Mouse (Mus musculus) T-cell, adult 2 months (primary cell): ENCODE measurements around the gene 5730596B20Rik.
A peak's percentile ranks its signal among the peaks of the same experiment; 100 is the strongest.

Experiments used
- DNase-seq: peaks from one replicate; pipeline ENCODE4 v3.0.0; 2022; ENCODE audit warnings: low spot score

5730596B20Rik gene

GRCm38 (mm10) chr6:52176391-52176790 lies 907 bp upstream of the 5730596B20Rik start:
- DNase-seq = no peak

- no peak for DNase-seq
These were observed 508 bp downstream of the 5730596B20Rik start for GRCm38 (mm10) chr6:52177806-52178205.

GRCm38 (mm10) chr6:52178918-52179665 lies 1.8 kb downstream of the 5730596B20Rik start:
- DNase-seq = no peak

GRCm38 (mm10) chr6:52179690-52180089 lies 2.4 kb downstream of the 5730596B20Rik start:
- DNase-seq = no peak

- DNase-seq = no peak
These were observed 3.0 kb downstream of the 5730596B20Rik start for GRCm38 (mm10) chr6:52180213-52180710.

GRCm38 (mm10) chr6:52180726-52181125 lies 3.4 kb downstream of the 5730596B20Rik start:
- no peak for DNase-seq

GRCm38 (mm10) chr6:52182030-52182429 lies 4.7 kb downstream of the 5730596B20Rik start:
- no peak for DNase-seq

DNA sequence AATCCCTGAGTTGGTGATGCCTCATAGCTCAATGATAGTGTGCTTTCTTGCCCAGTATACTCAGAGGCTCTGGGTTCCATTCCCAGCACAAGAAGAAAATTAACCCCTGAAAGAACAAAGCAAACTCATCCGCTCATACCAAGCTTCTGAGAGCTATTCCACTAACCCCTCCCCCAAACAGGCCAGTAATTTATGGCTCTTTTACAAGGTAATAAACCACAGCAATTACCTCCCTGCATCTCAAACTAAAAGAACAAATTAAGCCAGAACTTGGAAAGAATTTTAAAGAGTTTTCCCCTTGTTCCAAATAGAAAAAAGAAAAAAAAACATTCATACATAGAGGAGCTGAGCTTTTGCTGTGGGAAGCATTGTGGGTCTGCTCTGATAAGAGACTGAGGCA lies 5.5 kb downstream of the 5730596B20Rik start:
- DNase-seq = no peak

DNA sequence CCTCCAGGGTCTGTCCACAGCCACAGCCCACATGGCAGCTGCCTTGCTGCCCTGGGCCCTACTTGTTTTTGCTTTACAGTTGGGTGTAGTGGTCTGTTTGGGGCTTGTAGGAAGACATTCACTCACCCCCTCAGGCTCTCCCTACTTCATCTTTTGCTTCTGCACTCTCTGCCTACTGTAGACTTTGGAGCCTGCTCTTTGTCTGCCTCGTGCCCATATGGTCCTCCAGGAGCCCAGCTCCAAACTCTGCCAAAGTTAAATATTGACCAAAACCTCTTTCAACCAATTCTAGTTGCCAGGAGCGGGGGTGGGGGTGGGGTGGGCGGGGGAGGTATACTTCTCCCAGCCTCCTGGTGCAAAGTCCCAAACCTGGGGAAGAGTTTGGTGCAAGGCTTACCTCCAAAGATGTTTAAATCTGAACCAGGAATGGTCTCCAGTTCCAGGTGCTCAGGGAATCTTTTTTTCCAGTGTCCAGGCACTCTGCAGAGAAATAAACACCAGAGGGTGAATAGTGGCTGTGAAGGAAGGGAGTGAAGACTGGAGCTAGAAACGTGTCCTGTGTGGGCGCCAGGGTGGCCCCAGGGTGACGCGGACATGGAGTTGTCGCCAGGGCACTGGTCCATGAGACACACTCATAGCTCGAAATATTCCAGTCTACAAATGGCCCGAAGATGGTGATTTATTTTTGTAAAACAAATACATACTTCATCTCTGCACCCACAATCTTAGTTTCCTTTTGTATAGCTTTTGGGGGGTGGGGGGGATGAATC lies 6.2 kb downstream of the 5730596B20Rik start:
- DNase-seq = no peak

DNA sequence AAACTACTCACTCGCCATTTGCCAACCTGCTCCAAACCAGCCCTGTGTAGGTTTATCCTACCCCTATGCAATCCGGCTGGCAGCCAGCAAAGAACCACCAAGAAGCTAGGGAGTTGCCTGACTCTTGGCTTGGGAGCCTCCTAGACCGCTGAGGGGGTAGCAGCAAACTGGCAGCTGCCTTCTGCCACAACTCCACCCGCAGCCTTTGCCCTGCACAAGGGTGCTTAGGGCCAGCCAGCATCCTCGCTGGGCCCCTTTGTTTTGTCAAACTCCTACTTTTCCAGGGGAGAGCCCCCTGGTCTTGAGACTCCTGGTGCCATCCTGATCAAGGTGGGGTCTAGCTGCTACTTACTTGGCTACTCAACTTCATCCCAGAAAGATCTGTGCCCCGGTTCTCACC lies 7.4 kb downstream of the 5730596B20Rik start:
- no peak for DNase-seq

GRCm38 (mm10) chr6:52185222-52185621 lies 7.9 kb downstream of the 5730596B20Rik start:
- DNase-seq = no peak

GRCm38 (mm10) chr6:52185834-52186233 lies 8.5 kb downstream of the 5730596B20Rik start:
- DNase-seq = no peak

GRCm38 (mm10) chr6:52186500-52186899 lies 9.2 kb downstream of the 5730596B20Rik start:
- DNase-seq = no peak

DNA sequence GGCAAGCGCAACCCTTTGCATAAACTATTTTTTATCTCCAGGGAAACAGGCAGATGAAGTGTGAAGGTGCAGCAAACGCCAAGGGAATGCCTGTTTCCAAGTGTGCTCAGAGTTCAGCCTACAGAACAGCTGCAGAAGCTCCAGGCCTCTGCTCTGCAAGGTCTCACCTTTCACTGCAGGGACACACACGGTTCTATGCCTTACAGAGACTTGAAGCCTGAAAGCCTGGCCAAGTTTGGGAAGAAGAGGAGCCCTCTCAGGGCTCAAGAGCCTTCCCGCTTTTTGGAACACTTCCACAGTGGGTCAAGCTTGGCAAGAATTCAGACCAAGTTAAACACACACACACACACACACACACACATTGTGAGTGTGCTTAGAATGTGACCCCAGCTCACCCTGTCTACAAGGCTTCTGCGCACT lies 11.9 kb downstream of the 5730596B20Rik start:
- no peak for DNase-seq

DNA sequence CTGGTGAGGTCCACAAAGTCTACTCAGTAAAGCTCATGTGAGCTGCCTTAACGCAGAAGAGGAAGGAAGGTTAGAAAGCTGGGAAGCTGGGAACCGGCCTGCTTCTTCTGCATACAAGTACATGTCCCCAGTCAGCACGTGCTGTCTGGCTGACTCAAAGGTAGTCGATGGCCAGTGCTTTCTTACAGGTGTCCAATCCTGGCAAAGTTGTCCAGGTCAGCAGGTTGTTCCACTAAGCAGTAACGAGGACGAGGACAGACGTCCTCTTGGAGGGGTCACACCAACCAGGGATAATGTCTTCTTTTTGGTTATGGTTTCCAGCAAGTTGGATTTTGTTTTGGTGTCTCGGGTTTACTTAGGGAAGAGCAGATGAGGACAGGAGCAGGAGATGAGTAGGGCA lies 12.6 kb downstream of the 5730596B20Rik start:
- DNase-seq = no peak

DNA sequence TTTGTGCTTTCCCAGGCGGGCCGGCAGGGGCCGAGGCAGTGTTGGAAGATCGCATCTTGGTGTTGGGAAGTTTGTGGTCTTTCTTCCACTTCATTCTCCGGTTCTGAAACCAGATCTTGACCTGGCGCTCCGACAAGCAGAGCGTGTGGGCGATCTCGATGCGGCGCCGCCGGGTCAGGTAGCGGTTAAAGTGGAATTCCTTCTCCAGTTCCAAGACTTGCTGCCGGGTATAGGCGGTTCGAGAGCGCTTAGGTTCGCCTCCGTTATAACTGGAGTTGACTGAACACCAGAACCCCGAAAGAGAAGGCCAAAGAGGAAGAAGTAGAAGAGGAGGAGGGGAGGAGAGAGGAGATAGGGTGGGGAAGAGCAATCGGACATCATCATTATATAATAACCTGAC lies 13.1 kb downstream of the 5730596B20Rik start:
- DNase-seq = no peak

- no peak for DNase-seq
These were observed 13.9 kb downstream of the 5730596B20Rik start, which contains the start of gene Hoxa4 for GRCm38 (mm10) chr6:52190906-52191810. Hoxa4 (minus strand) TSS chr6:52191753.

- peak; percentile 77 for DNase-seq
These were observed 14.7 kb downstream of the 5730596B20Rik start for GRCm38 (mm10) chr6:52191860-52192550.

- no peak for DNase-seq
These were observed 17.4 kb downstream of the 5730596B20Rik start for GRCm38 (mm10) chr6:52194690-52195089.

GRCm38 (mm10) chr6:52196811-52197210 lies 19.5 kb downstream of the 5730596B20Rik start:
- no peak for DNase-seq

- no peak for DNase-seq
These were observed 20.0 kb downstream of the 5730596B20Rik start for GRCm38 (mm10) chr6:52197271-52197670.
